Mouse (Mus musculus) C2C12 (cell line): ENCODE results near the gene Col11a2.

Experiments
- CTCF ChIP-seq: IDR thresholded peaks from one replicate; pipeline ENCODE4 v1.5.1; 2011; ENCODE audit not compliant: control insufficient read depth, insufficient read depth, insufficient read length
- USF1 ChIP-seq: IDR thresholded peaks from one replicate; pipeline ENCODE4 v1.6.1; 2011; ENCODE audit warnings: low read depth, mild to moderate bottlenecking, control low read depth, moderate library complexity

GRCm38 (mm10) chr17:34027656-34028223, 11.5 kb upstream of the Col11a2 start, which contains the start of gene H2-Ke6:
- TF ChIP-seq CTCF, result peak; percentile 55
- no peak for TF ChIP-seq USF1
